Mouse (Mus musculus) CH12.LX (cell line): Measurements from ENCODE around the gene Ppard. TPM values are rescaled to one million over a fixed set of nuclear protein-coding genes. Genes with fewer than 3 reads are reported as not detected.

Experiments
- DNase-seq: peaks from one replicate; pipeline ENCODE4 v3.0.0-alpha.2; 2013; ENCODE audit errors: extremely low read depth
- H3K27ac ChIP-seq: 2 replicates; pipeline ENCODE4 v1.5.1; 2012; ENCODE audit warnings: low read depth, mild to moderate bottlenecking, control low read depth, moderate library complexity; ENCODE audit not compliant: insufficient read depth
- H3K27me3 ChIP-seq: replicated peaks from 2 replicates; pipeline ENCODE3; 2012; ENCODE audit warnings: inconsistent platforms
- H3K36me3 ChIP-seq, 2 experiments: replicated peaks in 1 of 2; 2 replicates each; pipeline versions ENCODE3 to v1.6.1; 2012; ENCODE audit warnings: inconsistent platforms in 1 of 2, low read length in 1 of 2, mild to moderate bottlenecking in 1 of 2, mixed read lengths in 1 of 2, moderate library complexity in 1 of 2; ENCODE audit not compliant: control insufficient read depth in 1 of 2, insufficient read depth in 1 of 2
- H3K4me1 ChIP-seq, 2 experiments: 2 replicates each; pipeline ENCODE4 v1.6.1; 2012; ENCODE audit warnings: inconsistent platforms in 1 of 2, moderate library complexity in 1 of 2; ENCODE audit not compliant: insufficient read depth in 2 of 2, control insufficient read depth in 1 of 2
- H3K4me2 ChIP-seq: 2 replicates; pipeline ENCODE4 v1.6.1; 2012; ENCODE audit warnings: low read depth, mild to moderate bottlenecking, control low read depth; ENCODE audit not compliant: poor library complexity, insufficient read depth, severe bottlenecking
- H3K4me3 ChIP-seq, 3 experiments: fragments of 150-350 bp in 1 of 3; sonication (generic) in 1 of 3; replicated peaks in 1 of 3; 2 replicates each; pipeline versions ENCODE3 to v1.5.1; 2011 to 2012; ENCODE audit warnings: low read depth in 2 of 3, low read length in 2 of 3, mild to moderate bottlenecking in 2 of 3, moderate library complexity in 2 of 3, control low read depth in 1 of 3, improper control_type of control experiment in 1 of 3, inconsistent platforms in 1 of 3, mixed read lengths in 1 of 3; ENCODE audit not compliant: poor library complexity in 1 of 3
- H3K79me2 ChIP-seq: replicated peaks from 2 replicates; pipeline ENCODE4 v1.6.1; 2012; ENCODE audit warnings: mild to moderate bottlenecking, moderate library complexity; ENCODE audit not compliant: control insufficient read depth, poor library complexity, insufficient read depth, severe bottlenecking; ENCODE audit errors: extremely low read depth
- H3K9ac ChIP-seq: 2 replicates; pipeline ENCODE4 v1.6.1; 2012; ENCODE audit warnings: low read depth, mild to moderate bottlenecking, control low read depth, moderate library complexity; ENCODE audit not compliant: insufficient read depth
- H3K9me3 ChIP-seq: replicated peaks from 2 replicates; pipeline ENCODE3; 2012; ENCODE audit warnings: low read length, inconsistent platforms, mixed read lengths
- BHLHE40 ChIP-seq: IDR thresholded peaks from 2 replicates; pipeline ENCODE4 v1.6.1; 2011; ENCODE audit warnings: mild to moderate bottlenecking, low read depth, low read length, improper control_type of control experiment
- CHD2 ChIP-seq: IDR thresholded peaks from 2 replicates; pipeline ENCODE4 v1.6.1; 2011; ENCODE audit warnings: low read length, improper control_type of control experiment
- E2F4 ChIP-seq: IDR thresholded peaks from 2 replicates; pipeline ENCODE4 v1.6.1; 2011; ENCODE audit warnings: low read depth, low read length, improper control_type of control experiment; ENCODE audit not compliant: insufficient replicate concordance
- ELF1 ChIP-seq: IDR thresholded peaks from 2 replicates; pipeline ENCODE4 v1.6.1; 2014; ENCODE audit warnings: low read depth, mild to moderate bottlenecking, inconsistent platforms, low read length, improper control_type of control experiment
- EP300 ChIP-seq: IDR thresholded peaks from 2 replicates; pipeline ENCODE4 v1.6.1; 2011; ENCODE audit warnings: low read length, improper control_type of control experiment
- MYC ChIP-seq: IDR thresholded peaks from 2 replicates; pipeline ENCODE4 v1.6.1; 2011; ENCODE audit warnings: low read depth, mild to moderate bottlenecking, improper control_type of control experiment, low read length
- NELFE ChIP-seq: IDR thresholded peaks from 2 replicates; pipeline ENCODE4 v1.6.1; 2011; ENCODE audit warnings: low read depth, low read length, improper control_type of control experiment
- PAX5 ChIP-seq: IDR thresholded peaks from 2 replicates; pipeline ENCODE4 v1.6.1; 2012; ENCODE audit warnings: low read length, inconsistent platforms, mixed read lengths
- POLR2A ChIP-seq: IDR thresholded peaks from 2 replicates; pipeline ENCODE4 v1.6.1; 2011; ENCODE audit warnings: low read depth, mild to moderate bottlenecking, improper control_type of control experiment, low read length
- POLR2AphosphoS2 ChIP-seq: IDR thresholded peaks from 2 replicates; pipeline ENCODE4 v1.6.1; 2011; ENCODE audit warnings: low read depth, low read length, improper control_type of control experiment
- RCOR1 ChIP-seq: conservative IDR thresholded peaks from 2 replicates; pipeline ENCODE4 v1.6.1; 2012; ENCODE audit warnings: low read depth, mild to moderate bottlenecking, inconsistent platforms, low read length, improper control_type of control experiment
- ZC3H11A ChIP-seq: IDR thresholded peaks from 2 replicates; pipeline ENCODE4 v1.6.1; 2012; ENCODE audit warnings: low read depth, mild to moderate bottlenecking, inconsistent platforms, low read length, improper control_type of control experiment
- ZMIZ1 ChIP-seq: IDR thresholded peaks from 2 replicates; pipeline ENCODE4 v1.6.1; 2012; ENCODE audit warnings: low read depth, mild to moderate bottlenecking, inconsistent platforms, low read length, improper control_type of control experiment
- dilution Hi-C: fragments of 300-500 bp; cut with MboI; formaldehyde crosslinking; loops from 2 replicates; pipeline ENCODE4 v1.14.3; 2020; ENCODE audit warnings: low sequenced_read_pairs; ENCODE audit not compliant: extremely low pct_unique_long_range_greater_than_20kb, extremely low pct_ligation_motif_present
- in situ Hi-C: fragments of 300-500 bp; cut with MboI; formaldehyde crosslinking; loops from 3 replicates; pipeline ENCODE4 v1.14.3; 2019; ENCODE audit warnings: low sequenced_read_pairs, low pct_ligation_motif_present, low pct_unique_long_range_greater_than_20kb, mixed read lengths
- polyA plus RNA-seq: library from polyadenylated mRNA; unstranded; fragments of >175 nt; gene quantifications from 2 replicates; pipeline ENCODE4 v1.2.1, GENCODE M21; 2012; ENCODE audit warnings: low read depth; ENCODE audit not compliant: insufficient read length
- total RNA-seq, 2 experiments: library from RNA; depleted of rRNA; stranded (reverse); fragments of 300-350 nt in 1 of 2; fragments of >200 nt in 1 of 2; gene quantifications; 2 replicates each; pipeline ENCODE4 v1.2.3; 2012 to 2014

Gene Ppard
- total and polyA plus RNA-seq, 3 experiments, result 2.9 to 15.5 (median 7.3) TPM

DNA sequence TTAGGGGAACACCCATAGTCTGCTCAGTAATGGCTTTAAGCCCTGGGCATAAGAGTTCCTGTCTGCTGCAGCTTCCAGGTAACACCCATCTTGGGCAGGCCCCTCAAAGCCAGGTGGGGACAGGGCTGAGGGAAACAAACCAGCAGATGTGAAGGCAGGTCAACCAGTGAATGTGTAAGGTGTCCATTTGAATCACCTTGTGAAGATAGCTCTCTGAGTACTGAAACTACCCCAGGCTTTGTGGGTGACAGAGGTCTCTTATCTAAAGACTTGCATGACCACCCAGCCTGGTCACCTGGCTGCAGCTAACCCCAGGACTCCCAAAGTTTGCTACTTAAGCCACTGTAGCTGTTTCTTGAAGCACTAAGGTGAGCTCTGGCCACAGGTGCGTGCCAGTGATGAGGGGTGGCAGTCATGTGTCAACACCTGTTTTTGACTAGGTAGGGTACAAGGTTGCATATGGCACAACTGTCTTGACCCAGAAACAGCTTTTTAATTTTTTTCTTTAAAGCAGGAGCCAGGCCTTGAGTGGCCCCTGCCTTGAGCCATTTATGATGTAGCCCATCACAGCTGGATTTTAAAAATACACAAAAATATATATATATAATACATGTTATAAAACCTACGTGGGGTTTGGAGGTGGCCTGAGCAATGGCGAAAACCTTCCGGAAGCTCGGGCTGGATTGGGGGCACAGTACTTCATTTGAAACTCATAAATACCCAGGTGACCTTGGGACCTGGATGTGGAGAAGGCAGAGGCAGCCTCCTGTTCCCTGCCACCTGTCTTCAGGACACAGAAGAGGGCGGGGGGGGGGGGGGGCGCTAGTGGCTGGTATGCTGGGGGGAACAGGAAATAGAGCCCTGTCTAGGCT, 99.0 kb downstream of the Ppard start:
- H3K9me3 ChIP-seq, result no peaks in the 10 kb centered on the region
- TF ChIP-seq RCOR1 (peak; percentile 13; the same call in 1 of the 2 replicates), BHLHE40 (0 out of 2 replicates have a peak, but pooled peaks have one; percentile 5), POLR2AphosphoS2 (peak; percentile 59; the same call in 1 of the 2 replicates), EP300 (no peak), PAX5 (no peak), POLR2A (peak; percentile 58; the same call in 1 of the 2 replicates), CHD2 (peak; percentile 77), ELF1 (no peak), ZC3H11A (no peak)
- peaks cover 26 to 41% of the 10 kb centered on the region in 2 experiments for H3K36me3 ChIP-seq
- dilution Hi-C loops (no loop called here), in situ Hi-C loops (no loop called here)
- DNase-seq, result peak; percentile 43
- peak overlapping the region in 1 of 3 experiments; percentile 38 for H3K4me3 ChIP-seq
- H3K79me2 ChIP-seq, result peaks cover 15% of the 10 kb centered on the region
- no peak overlapping the region for H3K9ac ChIP-seq
- H3K27ac ChIP-seq, result no peak overlapping the region
- H3K4me1 ChIP-seq, result peaks cover 13 to 37% of the 10 kb centered on the region in 2 experiments
- H3K4me2 ChIP-seq, result peak overlapping the region; percentile 12; the same call in 1 of the 2 replicates
- peaks cover 24% of the 10 kb centered on the region for H3K27me3 ChIP-seq

DNA sequence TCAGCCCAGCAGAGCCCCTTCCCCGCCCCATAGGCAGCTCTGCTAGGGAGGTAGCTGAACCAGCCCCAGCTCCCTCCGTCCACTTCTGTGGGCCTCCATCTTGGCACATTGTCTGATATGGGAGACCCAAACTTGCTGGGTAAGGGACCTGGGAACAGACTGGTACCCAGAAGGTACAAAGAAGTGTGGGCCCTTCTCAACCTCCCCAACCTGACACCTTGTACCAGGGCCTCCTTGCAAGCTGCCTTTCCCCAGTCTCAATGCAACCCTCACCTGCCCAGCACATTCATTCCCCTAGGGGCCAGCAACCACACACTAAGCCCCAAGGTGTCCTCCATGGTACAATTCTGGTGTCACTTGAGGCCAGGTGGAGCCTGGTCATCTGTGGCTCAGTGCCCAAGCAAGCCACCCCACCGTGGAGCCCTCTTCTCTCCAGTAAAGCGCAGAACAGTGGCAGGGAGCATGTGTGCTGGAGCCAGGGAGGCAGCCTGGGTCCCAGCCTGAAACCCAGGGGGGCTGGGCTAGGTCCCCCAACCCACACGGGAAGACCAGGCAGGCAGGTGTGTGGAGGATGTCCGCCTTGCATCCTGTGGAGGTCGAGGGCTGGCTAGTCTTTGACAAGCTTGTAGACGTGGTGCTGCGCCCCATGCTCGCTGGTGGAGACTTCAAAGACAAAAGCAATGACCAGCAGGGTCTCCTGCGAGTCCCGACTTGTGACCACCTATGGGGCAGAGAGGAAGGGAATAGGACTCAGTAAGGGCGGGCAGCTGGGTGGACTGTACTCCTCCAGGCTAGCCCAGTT, 99.8 kb downstream of the Ppard start:
- in situ Hi-C loops (no loop called here), dilution Hi-C loops (no loop called here)
- peaks cover 26% of the 10 kb centered on the region for H3K27me3 ChIP-seq
- H3K79me2 ChIP-seq, result peaks cover 15% of the 10 kb centered on the region
- no peaks in the 10 kb centered on the region for H3K9me3 ChIP-seq
- H3K4me3 ChIP-seq, result no peak overlapping the region
- H3K36me3 ChIP-seq, result peaks cover 26 to 33% of the 10 kb centered on the region in 2 experiments
- TF ChIP-seq ZMIZ1 (peak; percentile 70), E2F4 (no peak), MYC (no peak), POLR2A (peak; percentile 63; the same call in 1 of the 2 replicates), NELFE (0 out of 2 replicates have a peak, but pooled peaks have one; percentile 17), POLR2AphosphoS2 (peak; percentile 77; the same call in 1 of the 2 replicates), CHD2 (peak; percentile 53)
- H3K4me2 ChIP-seq, result no peak overlapping the region
- DNase-seq, result peak; percentile 58
- no peak overlapping the region for H3K27ac ChIP-seq
- no peak overlapping the region for H3K9ac ChIP-seq
- H3K4me1 ChIP-seq, result peaks cover 13 to 40% of the 10 kb centered on the region in 2 experiments
